Mouse (Mus musculus) forebrain, embryonic 16.5 days (tissue): ENCODE results near the gene Ei24. TPM values are rescaled to one million over a fixed set of nuclear protein-coding genes. Genes with fewer than 3 reads are reported as not detected.

Experiments
- ATAC-seq: fragments of 200-750 bp; cut with Nextera tagmentation; 2 replicates; pipeline ENCODE4 v1.8.0; 2017; ENCODE audit warnings: mild to moderate bottlenecking, moderate library complexity
- H3K27ac ChIP-seq: fragments of 300-500 bp; sonication (generic); 2 replicates; pipeline ENCODE4 v1.5.1; 2014; ENCODE audit warnings: low read length, control low read depth
- H3K27me3 ChIP-seq: fragments of 300-500 bp; sonication (generic); replicated peaks from 2 replicates; pipeline ENCODE4 v1.6.1; 2014; ENCODE audit warnings: low read length; ENCODE audit not compliant: control insufficient read depth, insufficient read depth
- H3K36me3 ChIP-seq: fragments of 300-500 bp; sonication (generic); 2 replicates; pipeline ENCODE4 v1.6.1; 2014; ENCODE audit not compliant: control insufficient read depth, insufficient read depth
- H3K4me1 ChIP-seq: fragments of 300-500 bp; sonication (generic); replicated peaks from 2 replicates; pipeline ENCODE4 v1.6.1; 2014; ENCODE audit warnings: low read length; ENCODE audit not compliant: control insufficient read depth, insufficient read depth
- H3K4me2 ChIP-seq: fragments of 300-500 bp; sonication (generic); 2 replicates; pipeline ENCODE4 v1.6.1; 2014; ENCODE audit warnings: mild to moderate bottlenecking, low read length, control low read depth
- H3K4me3 ChIP-seq: fragments of 300-500 bp; sonication (generic); replicated peaks from 2 replicates; pipeline ENCODE4 v1.5.1; 2014; ENCODE audit warnings: mild to moderate bottlenecking, low read length, control low read depth
- H3K9ac ChIP-seq: fragments of 300-500 bp; sonication (generic); replicated peaks from 2 replicates; pipeline ENCODE4 v1.6.1; 2014; ENCODE audit warnings: low read depth, low read length, control low read depth
- H3K9me3 ChIP-seq: fragments of 300-500 bp; sonication (generic); 2 replicates; pipeline ENCODE4 v1.6.1; 2016; ENCODE audit warnings: low read length; ENCODE audit not compliant: control insufficient read depth
- WGBS: fragments of 180-500 bp; shearing (Covaris S2); extraction: QIAGEN DNeasy Blood & Tissue Kit; methylation state at CpG from one replicate; pipeline ENCODE4 v1.1.7; 2014; 5-methylcytosine and 5-hydroxymethylcytosine counted together
- polyA plus RNA-seq: library from polyadenylated mRNA; unstranded; fragments of >200 nt; fragmentation: Nextera tagmentation; extraction: Ambion mirVana; gene quantifications from 2 replicates; pipeline ENCODE4 v1.2.1, GENCODE M21; 2015

The Ei24 gene
- polyA plus RNA-seq, 1 experiment from 2014 or later: 125 TPM

DNA sequence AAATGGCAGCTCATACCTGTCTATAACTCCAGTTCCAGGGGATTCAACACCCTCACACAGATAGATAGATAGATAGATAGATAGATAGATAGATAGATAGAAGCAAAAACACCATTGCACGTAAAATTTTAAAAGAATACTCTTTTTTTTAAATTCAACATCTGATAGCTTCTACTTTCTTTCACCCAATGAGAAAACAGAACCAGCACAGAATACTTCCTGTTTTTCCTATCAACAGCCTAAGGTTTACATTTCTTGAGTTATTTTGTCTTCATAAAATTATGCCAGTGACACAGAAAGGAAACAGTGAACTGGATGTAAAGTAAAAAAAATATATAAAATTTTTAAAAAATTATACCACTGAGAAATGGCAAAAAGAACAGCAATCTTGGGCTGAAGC lies 32.8 kb downstream of the Ei24 start:
- H3K9ac ChIP-seq: no peak overlapping the region
- no peak overlapping the region for H3K4me3 ChIP-seq
- H3K9me3 ChIP-seq: no peaks in the 10 kb centered on the region
- H3K4me2 ChIP-seq: no peak overlapping the region
- WGBS: 93% methylated on average over 1 of the region's 1 CpGs
- no peaks in the 10 kb centered on the region for H3K27me3 ChIP-seq
- H3K36me3 ChIP-seq: peaks cover 14% of the 10 kb centered on the region
- no peak overlapping the region for H3K27ac ChIP-seq
- ATAC-seq: no peak
- H3K4me1 ChIP-seq: peaks cover 16% of the 10 kb centered on the region

Other genes with a start within 250 kb of the Ei24 start
- gene Gm17689, start 214.8 kb downstream of the Ei24 start, polyA plus RNA-seq: not detected in 2 replicates
- not detected in 2 replicates for gene A630095E13Rik, start 154.0 kb downstream of the Ei24 start, polyA plus RNA-seq
- not detected in 2 replicates for gene Acrv1, start 104.2 kb downstream of the Ei24 start, polyA plus RNA-seq
- 13.6 and 18.5 TPM in 2 replicates for gene Chek1, start 70.3 kb downstream of the Ei24 start, polyA plus RNA-seq
- 104 and 108 TPM in 2 replicates for gene Stt3a, start 29.7 kb downstream of the Ei24 start, polyA plus RNA-seq
- gene Fez1, start 24.5 kb upstream of the Ei24 start, polyA plus RNA-seq: 715 and 751 TPM in 2 replicates